Mouse (Mus musculus): ENCODE measurements around the gene Rab27a. TPM values are rescaled to one million over a fixed set of nuclear protein-coding genes. Genes with fewer than 3 reads are reported as not detected.

Gene Rab27a
- polyA plus RNA-seq, 1 experiment, result 21.1 TPM

DNA sequence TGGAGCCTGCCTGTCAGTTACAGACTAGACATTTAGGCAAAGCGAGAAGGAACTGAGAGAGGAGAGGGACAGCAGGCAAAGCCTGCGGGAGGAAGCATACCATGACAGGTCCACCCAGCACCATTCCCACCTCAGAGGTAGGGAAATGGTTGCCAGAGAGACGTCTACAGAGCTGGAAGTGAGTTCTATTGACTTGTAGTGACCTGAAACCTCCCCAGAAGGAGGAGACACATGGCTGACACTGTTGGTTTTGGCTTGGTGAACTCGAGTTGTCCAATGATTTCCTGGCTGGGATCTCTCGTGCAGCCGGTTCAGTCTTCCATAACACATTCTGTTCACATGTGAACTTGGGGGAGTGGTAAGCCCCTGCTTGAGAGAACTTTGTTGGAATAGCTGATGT, 39.3 kb downstream of the Rab27a start:
- WGBS, result 67% methylated on average over 6 of the region's 6 CpGs

DNA sequence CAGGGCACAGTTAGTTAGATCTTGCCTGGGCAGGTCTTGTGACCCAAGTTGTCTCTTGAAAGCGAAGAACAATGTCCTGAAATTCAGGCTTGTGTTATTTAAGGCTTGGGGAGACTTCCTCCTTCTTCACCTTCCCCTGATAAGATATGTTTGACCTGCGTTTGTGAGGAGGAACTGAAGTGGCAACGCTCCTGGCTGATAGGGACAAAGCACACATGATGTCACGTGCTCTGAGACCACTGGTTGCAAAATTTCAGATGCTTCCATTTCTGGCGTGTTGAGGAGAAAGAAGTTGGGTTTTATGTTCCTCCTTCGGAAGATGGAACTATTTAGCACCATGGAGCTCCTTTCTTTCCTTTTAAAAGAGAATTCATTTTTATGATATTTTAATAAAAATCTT, 41.2 kb downstream of the Rab27a start:
- peaks cover 67% of the 10 kb centered on the region for H3K4me1 ChIP-seq (replicated peaks; ENCODE audit: control insufficient read depth, insufficient read depth, low read length)
- DNase-seq, result no peak
- H3K27me3 ChIP-seq (ENCODE audit: control insufficient read depth, insufficient read depth, low read length), result no peaks in the 10 kb centered on the region
- no peak overlapping the region for H3K4me3 ChIP-seq (ENCODE audit: control insufficient read depth, insufficient read depth, low read length)
- no peaks in the 10 kb centered on the region for H3K36me3 ChIP-seq (ENCODE audit: control insufficient read depth, insufficient read depth, low read length)
- TF ChIP-seq CTCF (IDR thresholded peaks at IDR 0.05; ENCODE audit: borderline replicate concordance, control insufficient read depth, extremely low read depth, insufficient read depth, low read length, poor library complexity), result no peak
- no peak for TF ChIP-seq POLR2A (IDR thresholded peaks at IDR 0.05; ENCODE audit: control insufficient read depth, extremely low read depth, insufficient read depth, low read length, poor library complexity)
- WGBS, result 35% methylated on average over 6 of the region's 6 CpGs
- H3K27ac ChIP-seq (ENCODE audit: control insufficient read depth, insufficient read depth, low read length), result no peak overlapping the region

More for the DNA sequence above, 39.3 kb downstream of the Rab27a start:
- H3K4me1 ChIP-seq (replicated peaks; ENCODE audit: control insufficient read depth, insufficient read depth, low read length), result peaks cover 60% of the 10 kb centered on the region
- TF ChIP-seq POLR2A (IDR thresholded peaks at IDR 0.05; ENCODE audit: control insufficient read depth, extremely low read depth, insufficient read depth, low read length, poor library complexity), result no peak
- no peak for TF ChIP-seq CTCF (IDR thresholded peaks at IDR 0.05; ENCODE audit: borderline replicate concordance, control insufficient read depth, extremely low read depth, insufficient read depth, low read length, poor library complexity)
- H3K4me3 ChIP-seq (ENCODE audit: control insufficient read depth, insufficient read depth, low read length), result no peak overlapping the region
- no peaks in the 10 kb centered on the region for H3K27me3 ChIP-seq (ENCODE audit: control insufficient read depth, insufficient read depth, low read length)
- no peak overlapping the region for H3K27ac ChIP-seq (ENCODE audit: control insufficient read depth, insufficient read depth, low read length)
- no peaks in the 10 kb centered on the region for H3K36me3 ChIP-seq (ENCODE audit: control insufficient read depth, insufficient read depth, low read length)
- DNase-seq, result no peak

- DNase-seq, result no peak
- TF ChIP-seq POLR2A (IDR thresholded peaks at IDR 0.05; ENCODE audit: control insufficient read depth, extremely low read depth, insufficient read depth, low read length, poor library complexity) (no peak), CTCF (IDR thresholded peaks at IDR 0.05; ENCODE audit: borderline replicate concordance, control insufficient read depth, extremely low read depth, insufficient read depth, low read length, poor library complexity) (no peak)
- H3K4me3 ChIP-seq (ENCODE audit: control insufficient read depth, insufficient read depth, low read length), result no peak overlapping the region
- no peaks in the 10 kb centered on the region for H3K36me3 ChIP-seq (ENCODE audit: control insufficient read depth, insufficient read depth, low read length)
- peak overlapping the region; percentile 40; the same call in 1 of the 2 replicates for H3K27ac ChIP-seq (ENCODE audit: control insufficient read depth, insufficient read depth, low read length)
- 39% methylated on average over 8 of the region's 8 CpGs for WGBS
- peaks cover 65% of the 10 kb centered on the region for H3K4me1 ChIP-seq (replicated peaks; ENCODE audit: control insufficient read depth, insufficient read depth, low read length)
- no peaks in the 10 kb centered on the region for H3K27me3 ChIP-seq (ENCODE audit: control insufficient read depth, insufficient read depth, low read length)
These were observed 42.5 kb downstream of the Rab27a start for GRCm38 (mm10) chr9:73087121-73087520.

GRCm38 (mm10) chr9:73087581-73087980, 42.9 kb downstream of the Rab27a start:
- Histone ChIP-seq H3K4me1 (replicated peaks; ENCODE audit: control insufficient read depth, insufficient read depth, low read length) (peaks cover 60% of the 10 kb centered on the region), H3K4me3 (ENCODE audit: control insufficient read depth, insufficient read depth, low read length) (no peak overlapping the region), H3K27me3 (ENCODE audit: control insufficient read depth, insufficient read depth, low read length) (no peaks in the 10 kb centered on the region), H3K27ac (ENCODE audit: control insufficient read depth, insufficient read depth, low read length) (peak overlapping the region; percentile 35; the same call in 1 of the 2 replicates), H3K36me3 (ENCODE audit: control insufficient read depth, insufficient read depth, low read length) (no peaks in the 10 kb centered on the region)
- 6% methylated on average over 5 of the region's 5 CpGs for WGBS
- TF ChIP-seq CTCF (IDR thresholded peaks at IDR 0.05; ENCODE audit: borderline replicate concordance, control insufficient read depth, extremely low read depth, insufficient read depth, low read length, poor library complexity) (no peak), POLR2A (IDR thresholded peaks at IDR 0.05; ENCODE audit: control insufficient read depth, extremely low read depth, insufficient read depth, low read length, poor library complexity) (no peak)
- no peak for DNase-seq

- Histone ChIP-seq H3K4me3 (ENCODE audit: control insufficient read depth, insufficient read depth, low read length) (no peak overlapping the region), H3K36me3 (ENCODE audit: control insufficient read depth, insufficient read depth, low read length) (no peaks in the 10 kb centered on the region), H3K4me1 (replicated peaks; ENCODE audit: control insufficient read depth, insufficient read depth, low read length) (peaks cover 50% of the 10 kb centered on the region), H3K27me3 (ENCODE audit: control insufficient read depth, insufficient read depth, low read length) (no peaks in the 10 kb centered on the region), H3K27ac (ENCODE audit: control insufficient read depth, insufficient read depth, low read length) (peak overlapping the region; percentile 81)
- no peak for TF ChIP-seq CTCF (IDR thresholded peaks at IDR 0.05; ENCODE audit: borderline replicate concordance, control insufficient read depth, extremely low read depth, insufficient read depth, low read length, poor library complexity)
- 4% methylated on average over 16 of the region's 16 CpGs for WGBS
- DNase-seq, result peak; percentile 55
These were observed 44.7 kb downstream of the Rab27a start for GRCm38 (mm10) chr9:73089222-73089920.

DNA sequence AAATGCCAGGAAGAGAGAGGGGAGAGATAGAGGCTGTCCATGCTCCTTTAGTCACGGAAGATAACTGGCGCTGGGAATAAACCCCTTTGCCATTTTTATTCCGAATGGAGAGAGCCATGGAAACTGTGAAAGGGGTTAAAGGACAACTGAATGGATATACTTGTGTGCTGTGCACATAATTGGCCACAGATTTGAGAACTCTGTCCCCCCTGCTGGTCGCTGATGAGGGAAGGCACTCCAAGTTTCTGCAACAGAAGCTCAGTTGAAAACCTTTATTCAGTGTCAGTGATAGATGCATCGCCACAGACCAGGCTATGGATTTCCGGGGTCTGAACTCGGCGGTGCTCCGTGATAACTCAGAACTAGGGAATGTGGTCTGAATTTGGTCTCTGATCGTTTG, 45.5 kb downstream of the Rab27a start:
- Histone ChIP-seq H3K36me3 (ENCODE audit: control insufficient read depth, insufficient read depth, low read length) (no peaks in the 10 kb centered on the region), H3K4me3 (ENCODE audit: control insufficient read depth, insufficient read depth, low read length) (no peak overlapping the region), H3K27ac (ENCODE audit: control insufficient read depth, insufficient read depth, low read length) (peak overlapping the region; percentile 81), H3K27me3 (ENCODE audit: control insufficient read depth, insufficient read depth, low read length) (no peaks in the 10 kb centered on the region), H3K4me1 (replicated peaks; ENCODE audit: control insufficient read depth, insufficient read depth, low read length) (peaks cover 48% of the 10 kb centered on the region)
- TF ChIP-seq CTCF (IDR thresholded peaks at IDR 0.05; ENCODE audit: borderline replicate concordance, control insufficient read depth, extremely low read depth, insufficient read depth, low read length, poor library complexity) (no peak), POLR2A (IDR thresholded peaks at IDR 0.05; ENCODE audit: control insufficient read depth, extremely low read depth, insufficient read depth, low read length, poor library complexity) (no peak)
- DNase-seq, result no peak
- WGBS, result 83% methylated on average over 10 of the region's 10 CpGs

GRCm38 (mm10) chr9:73091747-73092146, 47.1 kb downstream of the Rab27a start:
- H3K27me3 ChIP-seq (ENCODE audit: control insufficient read depth, insufficient read depth, low read length), result no peaks in the 10 kb centered on the region
- H3K4me1 ChIP-seq (replicated peaks; ENCODE audit: control insufficient read depth, insufficient read depth, low read length), result peaks cover 37% of the 10 kb centered on the region
- TF ChIP-seq POLR2A (IDR thresholded peaks at IDR 0.05; ENCODE audit: control insufficient read depth, extremely low read depth, insufficient read depth, low read length, poor library complexity) (no peak), CTCF (IDR thresholded peaks at IDR 0.05; ENCODE audit: borderline replicate concordance, control insufficient read depth, extremely low read depth, insufficient read depth, low read length, poor library complexity) (no peak)
- DNase-seq, result peak; percentile 49
- WGBS, result 4% methylated on average over 1 of the region's 1 CpGs
- no peak overlapping the region for H3K4me3 ChIP-seq (ENCODE audit: control insufficient read depth, insufficient read depth, low read length)
- H3K27ac ChIP-seq (ENCODE audit: control insufficient read depth, insufficient read depth, low read length), result no peak overlapping the region
- no peaks in the 10 kb centered on the region for H3K36me3 ChIP-seq (ENCODE audit: control insufficient read depth, insufficient read depth, low read length)
